Mouse (Mus musculus) G1E (cell line): ENCODE measurements around the gene Olfr541. TPM values are rescaled to one million over a fixed set of nuclear protein-coding genes. Genes with fewer than 3 reads are reported as not detected.

Source experiments
- ATAC-seq: 2 replicates; pipeline ENCODE4 v1.8.0; 2016; ENCODE audit warnings: mild to moderate bottlenecking; ENCODE audit not compliant: insufficient number of reproducible peaks, poor library complexity, low FRiP score, severe bottlenecking; ENCODE audit errors: extremely low read depth
- DNase-seq: peaks from one replicate; pipeline ENCODE4 v3.0.0; 2012; ENCODE audit warnings: low spot score
- H3K27me3 ChIP-seq: 2 replicates; pipeline ENCODE4 v1.6.1; 2012; ENCODE audit warnings: mild to moderate bottlenecking, low read length, inconsistent platforms; ENCODE audit not compliant: insufficient read depth
- H3K36me3 ChIP-seq: replicated peaks from 2 replicates; pipeline ENCODE3; 2012; ENCODE audit warnings: mild to moderate bottlenecking, inconsistent platforms
- H3K4me1 ChIP-seq: 2 replicates; pipeline ENCODE4 v1.6.1; 2012; ENCODE audit warnings: low read depth, low read length, inconsistent platforms, mixed read lengths; ENCODE audit not compliant: insufficient read depth
- H3K4me3 ChIP-seq: 2 replicates; pipeline ENCODE4 v1.5.1; 2012; ENCODE audit warnings: low read depth, mild to moderate bottlenecking, inconsistent platforms, low read length, moderate library complexity, mixed read lengths
- H3K9me3 ChIP-seq: replicated peaks from 2 replicates; pipeline ENCODE4 v1.6.1; 2012; ENCODE audit warnings: inconsistent platforms
- CTCF ChIP-seq: IDR thresholded peaks from 2 replicates; pipeline ENCODE4 v1.5.1; 2012; ENCODE audit warnings: low read depth, low read length, inconsistent platforms, mixed read lengths
- GATA1 ChIP-seq: IDR thresholded peaks from 2 replicates; pipeline ENCODE4 v1.6.1; 2012; ENCODE audit warnings: borderline replicate concordance, low read length, inconsistent platforms, mixed read lengths
- GATA2 ChIP-seq: IDR thresholded peaks from 2 replicates; pipeline ENCODE4 v1.6.1; 2012; ENCODE audit warnings: low read depth, low read length, inconsistent platforms, borderline replicate concordance
- POLR2AphosphoS5 ChIP-seq: IDR thresholded peaks from 2 replicates; pipeline ENCODE4 v1.6.1; 2012; ENCODE audit warnings: low read depth, low read length, inconsistent platforms; ENCODE audit not compliant: insufficient replicate concordance
- TAL1 ChIP-seq: conservative IDR thresholded peaks from 2 replicates; pipeline ENCODE4 v1.6.1; 2012; ENCODE audit warnings: low read depth, low read length, inconsistent platforms, mixed read lengths
- polyA plus RNA-seq: library from polyadenylated mRNA; stranded (reverse); fragments of >175 nt; gene quantifications from 2 replicates; pipeline ENCODE4 v1.2.3, GENCODE M21; 2012
- total RNA-seq, 2 experiments: library from RNA; stranded (forward) in 1 of 2; stranded (reverse) in 1 of 2; fragments of 200-1000 nt in 1 of 2; fragments of >200 nt in 1 of 2; fragmentation: Nextera tagmentation in 1 of 2; gene quantifications; 2 replicates each; pipeline ENCODE4 v1.2.3; 2014 to 2017

The Olfr541 gene
- total and polyA plus RNA-seq, 3 experiments: 0.38 TPM; not detected in 2

GRCm38 (mm10) chr7:140748116-140748826 lies 51.2 kb downstream of the Olfr541 start:
- H3K4me3 ChIP-seq: no peak overlapping the region
- no peak for ATAC-seq
- no peaks in the 10 kb centered on the region for H3K9me3 ChIP-seq
- H3K4me1 ChIP-seq: no peaks in the 10 kb centered on the region
- DNase-seq: no peak
- TF ChIP-seq GATA2 (no peak), CTCF (no peak), GATA1 (no peak), TAL1 (no peak), POLR2AphosphoS5 (no peak)
- peaks cover 2% of the 10 kb centered on the region; the same call in 1 of the 2 replicates for H3K27me3 ChIP-seq
- no peaks in the 10 kb centered on the region for H3K36me3 ChIP-seq

DNA sequence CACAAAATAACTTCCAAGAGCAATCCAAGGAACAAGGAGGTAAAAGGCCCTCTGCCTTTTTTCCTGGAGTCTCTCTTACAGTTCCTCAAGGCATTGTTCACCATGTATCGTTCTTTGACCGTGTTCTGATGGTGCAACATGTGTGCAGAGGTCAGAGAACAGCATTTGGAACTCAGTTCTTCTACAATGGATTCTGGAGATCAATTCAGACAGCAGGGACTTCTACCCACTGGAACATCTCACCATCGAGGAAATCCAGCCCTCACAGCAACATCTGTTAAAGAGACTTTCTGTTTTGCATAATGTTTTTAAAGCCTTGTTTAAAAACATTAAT lies 51.7 kb downstream of the Olfr541 start:
- Histone ChIP-seq H3K36me3 (no peaks in the 10 kb centered on the region), H3K27me3 (peaks cover 2% of the 10 kb centered on the region; the same call in 1 of the 2 replicates), H3K4me1 (no peaks in the 10 kb centered on the region), H3K4me3 (no peak overlapping the region), H3K9me3 (no peaks in the 10 kb centered on the region)
- TF ChIP-seq POLR2AphosphoS5: no peak
- no peak for TF ChIP-seq GATA1
- no peak for TF ChIP-seq CTCF
- TF ChIP-seq GATA2: no peak
- TF ChIP-seq TAL1: no peak
- no peak for DNase-seq
- ATAC-seq: no peak

DNA sequence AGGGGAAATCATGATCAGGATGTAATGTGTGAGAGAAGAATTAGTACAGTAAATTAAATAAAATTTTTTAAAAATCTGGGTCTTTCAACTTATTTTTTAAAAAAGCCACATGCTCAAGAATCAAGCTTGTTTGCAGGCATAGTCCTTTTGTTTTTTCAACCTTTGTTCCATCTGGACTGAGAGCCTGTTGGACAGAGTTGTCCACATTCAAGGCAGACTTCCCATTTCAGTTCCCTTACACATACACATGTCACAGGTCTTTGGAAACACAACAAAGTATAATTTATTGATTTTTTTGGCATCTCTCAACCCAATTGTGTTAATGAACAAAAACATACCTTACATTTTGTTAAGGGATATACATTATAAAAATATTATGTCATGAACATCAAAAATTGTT lies 57.5 kb downstream of the Olfr541 start:
- H3K27me3 ChIP-seq: peaks cover 4% of the 10 kb centered on the region; the same call in 1 of the 2 replicates
- no peaks in the 10 kb centered on the region for H3K9me3 ChIP-seq
- no peaks in the 10 kb centered on the region for H3K4me1 ChIP-seq
- ATAC-seq (no peak), DNase-seq (no peak)
- no peak overlapping the region for H3K4me3 ChIP-seq
- no peaks in the 10 kb centered on the region for H3K36me3 ChIP-seq
- TF ChIP-seq POLR2AphosphoS5: no peak
- no peak for TF ChIP-seq CTCF
- no peak for TF ChIP-seq GATA1
- TF ChIP-seq TAL1: no peak
- no peak for TF ChIP-seq GATA2

Other genes with a start within 250 kb of the Olfr541 start
Only the 20 nearest of the 23 such genes appear.
- gene Olfr535, start 213.1 kb upstream of the Olfr541 start, total RNA-seq (2014; fragmentation: Nextera tagmentation): not detected in 2 replicates
- 0.11 and 0.17 TPM in 2 replicates for gene Olfr535, start 213.1 kb upstream of the Olfr541 start, total RNA-seq (2017)
- gene Olfr535, start 213.1 kb upstream of the Olfr541 start, polyA plus RNA-seq: not detected in 2 replicates
- gene Olfr536, start 189.9 kb upstream of the Olfr541 start, total RNA-seq (2014; fragmentation: Nextera tagmentation): not detected in 2 replicates
- 0.06 and 0.66 TPM in 2 replicates for gene Olfr536, start 189.9 kb upstream of the Olfr541 start, total RNA-seq (2017)
- not detected in 2 replicates for gene Olfr536, start 189.9 kb upstream of the Olfr541 start, polyA plus RNA-seq
- gene Olfr538, start 129.4 kb upstream of the Olfr541 start, total RNA-seq (2014; fragmentation: Nextera tagmentation): not detected in 2 replicates
- not detected in 2 replicates for gene Olfr538, start 129.4 kb upstream of the Olfr541 start, total RNA-seq (2017)
- not detected in 2 replicates for gene Olfr538, start 129.4 kb upstream of the Olfr541 start, polyA plus RNA-seq
- gene Olfr46, start 96.0 kb upstream of the Olfr541 start, total RNA-seq (2014; fragmentation: Nextera tagmentation): not detected in 2 replicates
- 0.06 and 0.49 TPM in 2 replicates for gene Olfr46, start 96.0 kb upstream of the Olfr541 start, total RNA-seq (2017)
- gene Olfr46, start 96.0 kb upstream of the Olfr541 start, polyA plus RNA-seq: not detected in 2 replicates
- gene Olfr61, start 68.3 kb upstream of the Olfr541 start, total RNA-seq (2014; fragmentation: Nextera tagmentation): not detected in 2 replicates
- gene Olfr61, start 68.3 kb upstream of the Olfr541 start, total RNA-seq (2017): not detected in 2 replicates
- gene Olfr61, start 68.3 kb upstream of the Olfr541 start, polyA plus RNA-seq: not detected in 2 replicates
- not detected in 2 replicates for gene Olfr53, start 50.8 kb upstream of the Olfr541 start, total RNA-seq (2014; fragmentation: Nextera tagmentation)
- 0.17 TPM in 1 of 2 replicates, not detected in the other for gene Olfr53, start 50.8 kb upstream of the Olfr541 start, total RNA-seq (2017)
- not detected in 2 replicates for gene Olfr53, start 50.8 kb upstream of the Olfr541 start, polyA plus RNA-seq
- gene Olfr539, start 37.3 kb upstream of the Olfr541 start, total RNA-seq (2014; fragmentation: Nextera tagmentation): 0.05 TPM in 1 of 2 replicates, not detected in the other
- 0.06 and 0.11 TPM in 2 replicates for gene Olfr539, start 37.3 kb upstream of the Olfr541 start, total RNA-seq (2017)
- not detected in 2 replicates for gene Olfr539, start 37.3 kb upstream of the Olfr541 start, polyA plus RNA-seq
- gene Olfr45, start 15.3 kb upstream of the Olfr541 start, total RNA-seq (2014; fragmentation: Nextera tagmentation): not detected in 2 replicates
- 0.11 and 0.12 TPM in 2 replicates for gene Olfr45, start 15.3 kb upstream of the Olfr541 start, total RNA-seq (2017)
- gene Olfr45, start 15.3 kb upstream of the Olfr541 start, polyA plus RNA-seq: not detected in 2 replicates
- not detected in 2 replicates for gene Cyp2e1, start 66.5 kb downstream of the Olfr541 start, total RNA-seq (2014; fragmentation: Nextera tagmentation)
- 0.05 TPM in 1 of 2 replicates, not detected in the other for gene Cyp2e1, start 66.5 kb downstream of the Olfr541 start, total RNA-seq (2017)
- gene Cyp2e1, start 66.5 kb downstream of the Olfr541 start, polyA plus RNA-seq: not detected in 2 replicates
- not detected in 2 replicates for gene Syce1, start 90.6 kb downstream of the Olfr541 start, total RNA-seq (2014; fragmentation: Nextera tagmentation)
- gene Syce1, start 90.6 kb downstream of the Olfr541 start, total RNA-seq (2017): not detected in 2 replicates
- not detected in 2 replicates for gene Syce1, start 90.6 kb downstream of the Olfr541 start, polyA plus RNA-seq
- gene Zfp941, start 124.9 kb downstream of the Olfr541 start, total RNA-seq (2014; fragmentation: Nextera tagmentation): not detected in 2 replicates
- gene Zfp941, start 124.9 kb downstream of the Olfr541 start, total RNA-seq (2017): 0.05 and 0.06 TPM in 2 replicates
- gene Zfp941, start 124.9 kb downstream of the Olfr541 start, polyA plus RNA-seq: not detected in 2 replicates
- gene Urah, start 137.8 kb downstream of the Olfr541 start, total RNA-seq (2014; fragmentation: Nextera tagmentation): not detected in 2 replicates
- gene Urah, start 137.8 kb downstream of the Olfr541 start, total RNA-seq (2017): not detected in 2 replicates
- not detected in 2 replicates for gene Urah, start 137.8 kb downstream of the Olfr541 start, polyA plus RNA-seq
- gene Scgb1c1, start 148.3 kb downstream of the Olfr541 start, total RNA-seq (2014; fragmentation: Nextera tagmentation): not detected in 2 replicates
- not detected in 2 replicates for gene Scgb1c1, start 148.3 kb downstream of the Olfr541 start, total RNA-seq (2017)
- gene Scgb1c1, start 148.3 kb downstream of the Olfr541 start, polyA plus RNA-seq: not detected in 2 replicates
- not detected in 2 replicates for gene Odf3, start 150.5 kb downstream of the Olfr541 start, total RNA-seq (2014; fragmentation: Nextera tagmentation)
- 0.11 and 0.17 TPM in 2 replicates for gene Odf3, start 150.5 kb downstream of the Olfr541 start, total RNA-seq (2017)
- gene Odf3, start 150.5 kb downstream of the Olfr541 start, polyA plus RNA-seq: not detected in 2 replicates
- not detected in 2 replicates for gene Gm45785, start 159.1 kb downstream of the Olfr541 start, total RNA-seq (2014; fragmentation: Nextera tagmentation)
- gene Gm45785, start 159.1 kb downstream of the Olfr541 start, total RNA-seq (2017): 0.17 and 1.8 TPM in 2 replicates
- 1.3 and 2.1 TPM in 2 replicates for gene Gm45785, start 159.1 kb downstream of the Olfr541 start, polyA plus RNA-seq
- 19.9 and 29.5 TPM in 2 replicates for gene Ric8a, start 159.7 kb downstream of the Olfr541 start, total RNA-seq (2014; fragmentation: Nextera tagmentation)
- gene Ric8a, start 159.7 kb downstream of the Olfr541 start, total RNA-seq (2017): 21.1 and 27.9 TPM in 2 replicates
- gene Ric8a, start 159.7 kb downstream of the Olfr541 start, polyA plus RNA-seq: 27.9 and 28.4 TPM in 2 replicates
- 8.4 and 10.1 TPM in 2 replicates for gene Bet1l, start 160.3 kb downstream of the Olfr541 start, total RNA-seq (2014; fragmentation: Nextera tagmentation)
- gene Bet1l, start 160.3 kb downstream of the Olfr541 start, total RNA-seq (2017): 13.1 and 16.1 TPM in 2 replicates
- 3.5 and 5.2 TPM in 2 replicates for gene Bet1l, start 160.3 kb downstream of the Olfr541 start, polyA plus RNA-seq
- gene Psmd13, start 184.7 kb downstream of the Olfr541 start, total RNA-seq (2014; fragmentation: Nextera tagmentation): 93.7 and 98.1 TPM in 2 replicates
- 193 and 195 TPM in 2 replicates for gene Psmd13, start 184.7 kb downstream of the Olfr541 start, total RNA-seq (2017)
- gene Psmd13, start 184.7 kb downstream of the Olfr541 start, polyA plus RNA-seq: 45.7 and 70.1 TPM in 2 replicates
- gene Sirt3, start 185.0 kb downstream of the Olfr541 start, total RNA-seq (2014; fragmentation: Nextera tagmentation): 10.5 and 11.8 TPM in 2 replicates
- gene Sirt3, start 185.0 kb downstream of the Olfr541 start, total RNA-seq (2017): 11.0 and 17.5 TPM in 2 replicates
- gene Sirt3, start 185.0 kb downstream of the Olfr541 start, polyA plus RNA-seq: 27.6 and 31.7 TPM in 2 replicates
- gene Cox8b, start 203.2 kb downstream of the Olfr541 start, total RNA-seq (2014; fragmentation: Nextera tagmentation): not detected in 2 replicates
- not detected in 2 replicates for gene Cox8b, start 203.2 kb downstream of the Olfr541 start, total RNA-seq (2017)
- not detected in 2 replicates for gene Cox8b, start 203.2 kb downstream of the Olfr541 start, polyA plus RNA-seq